Mouse (Mus musculus) CD4-positive, CD25-positive, alpha-beta regulatory T cell, adult 4 months (primary cell): ENCODE measurements around the gene Gm3033. TPM values are rescaled to one million over a fixed set of nuclear protein-coding genes. Genes with fewer than 3 reads are reported as not detected.
"Not testable (repeated sequence)": the region's sequence is repeated elsewhere in the genome, so short reads cannot be mapped to it uniquely, and the experiment has no call there.

ENCODE experiments used
- ATAC-seq: one replicate; pipeline ENCODE4 v1.8.0; 2017
- polyA plus RNA-seq, 2 experiments: library from polyadenylated mRNA; unstranded; fragments of 100-300 nt; shearing (Covaris generic); gene quantifications; one replicate each; pipeline ENCODE4 v1.2.1; 2017

The Gm3033 gene
- not detected for polyA plus RNA-seq

DNA sequence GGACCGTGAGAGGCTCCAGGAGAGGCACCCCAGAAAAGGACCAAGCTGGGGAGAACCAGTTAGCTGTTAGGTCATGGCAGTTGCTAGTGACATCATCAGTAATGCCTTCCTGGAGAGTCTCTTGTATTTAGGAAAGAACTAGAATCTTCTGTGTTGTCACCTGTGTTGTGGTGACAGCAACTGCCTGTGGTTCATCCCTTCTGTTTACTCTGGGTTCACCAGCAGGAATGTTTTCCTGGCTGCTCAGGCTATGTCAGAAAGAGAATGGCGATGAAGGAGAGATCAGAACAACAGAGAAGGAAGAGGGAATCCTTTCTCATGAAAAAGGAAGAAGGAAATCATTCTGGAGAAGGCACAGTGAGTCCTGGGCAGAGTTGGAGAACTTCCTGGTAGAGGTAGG lies at the start of gene Gm3033:
Gm3033 (plus strand) TSS at position 301 of the 400 bp plus-strand sequence.
- not testable (repeated sequence) for ATAC-seq

DNA sequence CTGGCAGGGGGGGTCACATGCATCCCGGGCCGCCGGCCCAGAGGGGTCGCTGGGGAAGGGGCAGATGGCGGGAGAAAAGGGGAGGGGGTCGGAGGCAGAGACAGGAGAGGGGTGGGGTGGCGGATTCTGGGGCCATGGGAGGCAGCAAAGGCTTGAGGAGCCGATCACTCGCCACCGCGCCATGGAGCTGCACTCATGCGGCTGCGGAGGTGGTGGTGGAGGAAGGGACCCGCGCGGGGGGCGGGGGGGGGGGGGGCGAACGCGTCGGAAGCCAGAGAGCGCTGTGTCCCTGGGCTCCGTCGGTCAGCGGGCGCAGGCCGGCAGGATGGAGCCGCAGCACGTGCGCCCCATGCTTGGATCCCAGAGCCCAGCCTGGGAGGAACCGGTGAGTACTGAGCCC lies 36.3 kb upstream of the Gm3033 start, which contains the start of gene Gm3002:
Gm3002 (plus strand) TSS at position 301 of the 400 bp plus-strand sequence.
- ATAC-seq = not testable (repeated sequence)

DNA sequence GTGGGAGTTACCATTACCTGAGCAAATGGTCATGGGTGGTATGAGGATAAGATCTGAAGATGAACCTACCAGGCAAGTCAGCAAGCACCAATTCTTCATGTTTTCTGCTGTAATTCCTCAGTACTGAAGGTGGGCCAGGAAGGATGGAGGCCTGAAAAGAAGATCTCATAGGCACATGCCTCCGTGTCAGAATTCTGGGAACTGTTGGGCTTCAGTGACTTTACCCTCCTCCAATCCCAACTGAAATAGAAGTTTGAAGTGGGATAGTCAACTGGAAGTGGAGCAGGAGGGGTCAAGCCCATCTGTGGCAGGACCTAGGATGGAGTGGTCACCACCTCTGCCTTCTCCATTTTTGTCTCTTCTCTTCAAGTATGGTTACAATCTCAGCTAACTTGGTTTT lies 37.8 kb downstream of the Gm3033 start, which contains the start of gene Gm2916:
Gm2916 (plus strand) TSS at position 301 of the 400 bp plus-strand sequence.
- ATAC-seq = not testable (repeated sequence)

Other genes with a start within 250 kb of the Gm3033 start
- gene Gm3012, start 211.7 kb upstream of the Gm3033 start, polyA plus RNA-seq = not detected
- gene Gm3020, start 194.2 kb upstream of the Gm3033 start, polyA plus RNA-seq = 10 to 100 TPM in 1 of 2 experiments, 1 to 10 TPM in 1; 7.9 to 12.2 TPM
- gene Gm3043, start 157.5 kb upstream of the Gm3033 start, polyA plus RNA-seq = not detected
- gene Gm3002, start 36.2 kb upstream of the Gm3033 start, polyA plus RNA-seq = 1 to 10 TPM in 1 of 2 experiments, not detected in 1; 3.2 TPM
- under 1 TPM in 1 of 2 experiments, not detected in 1; 0.24 TPM for gene Gm2916, start 37.9 kb downstream of the Gm3033 start, polyA plus RNA-seq
- gene Gm3029, start 85.5 kb downstream of the Gm3033 start, polyA plus RNA-seq = not detected
- gene Gm3095, start 117.3 kb downstream of the Gm3033 start, polyA plus RNA-seq = 1 to 10 TPM in 1 of 2 experiments, under 1 TPM in 1; 0.53 to 1.2 TPM
- gene Gm3099, start 152.1 kb downstream of the Gm3033 start, polyA plus RNA-seq = under 1 TPM in 1 of 2 experiments, not detected in 1; 0.54 TPM
- 1 to 10 TPM; 1.4 to 3.5 TPM for gene Gm5796, start 177.7 kb downstream of the Gm3033 start, polyA plus RNA-seq
- 1 to 10 TPM; 1.1 to 1.8 TPM for gene Gm3115, start 237.9 kb downstream of the Gm3033 start, polyA plus RNA-seq